Mouse (Mus musculus) adrenal gland, postnatal 36 days (tissue): ENCODE measurements around the gene Ankrd52. TPM values are rescaled to one million over a fixed set of nuclear protein-coding genes. Genes with fewer than 3 reads are reported as not detected.

Source experiments
- DNase-seq, 2 experiments: peaks; one replicate each; pipeline ENCODE4 v3.0.0; 2021; ENCODE audit warnings: mixed read lengths in 1 of 2
- total RNA-seq, 2 experiments: library from RNA; stranded (reverse); gene quantifications; 2 replicates each; pipeline ENCODE4 v1.2.3; 2021

Gene Ankrd52
- total RNA-seq, 2 experiments from 2014 or later: 56.4 to 70.6 TPM

DNA sequence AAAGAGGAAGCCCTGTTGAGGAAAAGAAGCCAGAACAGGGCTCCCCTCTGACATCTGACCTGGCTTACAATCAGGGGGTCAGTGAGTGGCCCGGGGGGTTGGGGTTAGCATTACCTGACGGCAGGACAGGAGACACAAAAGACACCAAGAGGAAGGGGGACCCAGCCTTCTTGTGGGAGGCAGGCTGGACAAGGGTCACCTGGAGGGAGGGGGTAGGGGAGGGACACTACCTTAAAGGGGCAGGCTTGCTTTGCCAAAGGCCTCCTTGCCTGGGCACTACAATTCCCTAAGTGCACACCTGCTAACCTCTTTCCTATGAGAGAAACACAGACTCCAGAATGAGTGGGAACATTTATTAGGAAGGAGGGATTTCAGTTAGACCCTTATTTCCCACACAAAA lies 24.1 kb downstream of the Ankrd52 start, which contains the start of gene Slc39a5:
TSS of gene Slc39a5 (minus strand) at position 174 of the 400 bp plus-strand sequence.
- DNase-seq: no peak

DNA sequence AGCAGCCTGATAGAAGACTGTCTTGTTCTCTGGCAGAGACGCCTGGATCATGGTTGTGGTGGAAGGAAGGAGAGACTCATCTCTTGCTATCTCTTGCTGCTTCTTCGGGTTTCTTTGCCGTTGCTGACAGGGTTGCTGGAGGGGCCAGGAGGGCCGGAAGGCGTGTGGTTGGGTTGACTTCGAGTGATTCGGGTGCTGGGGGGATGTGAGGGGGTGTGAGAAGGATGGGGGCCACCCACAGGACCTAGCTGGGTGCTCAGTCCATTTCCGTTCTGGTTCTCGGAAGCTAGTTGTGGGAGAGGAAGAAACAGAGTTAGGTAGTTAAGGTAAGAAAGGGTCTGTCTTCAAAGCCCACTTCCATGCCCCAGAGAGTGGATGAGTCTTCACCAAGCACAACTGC lies 24.7 kb downstream of the Ankrd52 start:
- no peak for DNase-seq

DNA sequence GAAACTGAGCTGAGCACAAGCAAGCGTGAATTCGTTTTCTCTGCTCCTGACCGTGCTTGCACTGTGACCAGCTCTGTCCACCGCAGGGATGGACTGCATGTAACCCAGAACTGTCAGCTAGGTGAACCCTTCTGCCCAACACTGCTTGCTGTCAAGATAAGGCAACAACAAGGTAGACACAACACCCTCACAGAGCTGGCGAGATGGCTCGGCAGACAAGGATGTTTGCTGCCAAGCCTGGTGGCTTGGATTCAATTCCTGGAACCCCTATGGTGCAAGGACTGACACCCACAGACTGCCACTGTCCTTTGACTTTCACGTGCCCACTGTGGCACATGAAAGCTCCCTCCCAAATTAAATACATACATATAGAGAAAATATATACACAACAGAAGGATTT lies 27.0 kb downstream of the Ankrd52 start:
- no peak for DNase-seq

DNA sequence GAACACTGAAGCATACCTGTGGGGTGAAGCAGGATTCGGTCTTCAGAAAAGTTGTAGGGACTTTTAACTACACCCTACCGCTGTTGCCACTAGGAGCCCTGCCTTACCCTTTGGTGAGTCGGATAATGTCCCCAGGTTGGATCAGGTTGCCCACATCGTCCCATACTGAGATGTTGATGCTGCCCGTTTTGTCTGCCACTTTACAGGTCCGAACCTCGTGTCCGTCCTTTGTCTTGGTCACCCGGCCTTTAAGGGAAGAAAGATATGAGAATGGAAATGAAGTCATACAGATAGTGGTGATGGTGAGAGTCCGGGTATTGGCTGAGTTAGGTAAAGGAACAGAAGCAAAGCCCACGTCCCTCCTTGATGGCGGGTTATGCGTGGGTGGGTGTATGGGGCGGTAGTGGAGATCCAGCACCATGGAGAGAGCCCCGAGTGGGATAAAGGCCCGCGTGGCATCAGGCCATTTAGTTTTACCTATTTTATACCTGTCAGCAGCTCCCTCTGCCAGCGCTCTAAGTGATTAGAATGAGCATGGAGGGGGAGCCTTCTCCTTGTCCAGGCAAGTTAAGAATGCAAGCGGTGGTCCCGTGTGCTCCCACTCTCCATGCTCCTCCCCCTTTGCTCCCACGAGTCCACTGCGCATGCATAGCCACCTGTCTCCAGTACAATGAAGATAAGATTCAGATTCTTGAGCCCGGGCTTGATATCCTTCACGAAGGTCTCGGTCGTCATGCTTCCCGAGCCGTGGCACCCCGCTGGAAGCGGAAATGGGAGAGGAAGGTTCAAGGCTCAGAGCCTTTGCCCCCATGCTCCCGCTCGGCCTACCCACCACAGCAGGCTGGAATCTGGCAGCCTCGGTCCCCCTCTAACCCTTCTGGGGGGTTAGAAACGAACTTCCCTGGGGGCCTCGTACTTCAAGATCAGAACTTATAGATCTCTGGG lies 31.9 kb downstream of the Ankrd52 start:
- peak; percentile 28 to 31 for DNase-seq

DNA sequence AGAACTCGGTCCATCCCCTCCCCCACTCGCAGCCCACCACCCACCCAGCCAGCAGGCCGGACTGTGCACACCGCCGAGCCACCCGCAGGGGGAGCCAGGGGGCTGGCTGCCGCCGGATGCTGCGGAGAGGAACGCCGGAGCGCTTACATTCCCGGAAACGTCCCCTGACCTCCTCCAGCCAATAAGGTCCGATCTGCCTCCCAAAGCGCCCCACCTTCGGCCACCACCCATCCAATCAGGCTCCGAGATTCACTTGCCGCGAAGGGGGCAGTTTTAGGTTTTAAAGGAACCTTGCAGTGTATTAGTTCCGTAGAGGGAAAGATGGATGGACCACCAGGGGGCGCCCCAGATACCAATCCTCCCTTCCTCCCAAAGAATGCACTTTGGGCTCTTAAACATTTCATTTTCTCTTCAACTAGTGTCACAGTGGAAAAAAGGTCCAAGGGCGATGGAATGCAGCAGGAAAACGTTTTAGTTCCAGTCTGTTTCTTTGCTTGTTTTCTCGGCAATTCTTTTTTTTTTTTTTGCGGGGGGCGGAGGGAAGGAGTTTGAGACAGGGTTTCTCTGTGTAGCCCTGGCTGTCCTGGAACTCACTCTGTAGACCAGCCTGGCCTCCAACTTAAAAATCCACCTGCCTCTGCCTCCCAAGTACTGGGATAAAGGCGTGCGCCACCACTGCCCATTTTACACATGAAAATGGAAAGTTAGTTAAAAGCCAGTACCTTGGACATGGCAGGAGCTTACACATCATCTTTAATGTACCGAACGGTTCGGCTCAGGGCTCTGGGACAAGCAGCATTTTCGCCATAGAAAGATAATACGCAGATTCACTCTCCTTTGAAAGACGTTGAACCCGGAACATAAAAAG lies 33.0 kb downstream of the Ankrd52 start:
- DNase-seq: peak; percentile 96 to 97

DNA sequence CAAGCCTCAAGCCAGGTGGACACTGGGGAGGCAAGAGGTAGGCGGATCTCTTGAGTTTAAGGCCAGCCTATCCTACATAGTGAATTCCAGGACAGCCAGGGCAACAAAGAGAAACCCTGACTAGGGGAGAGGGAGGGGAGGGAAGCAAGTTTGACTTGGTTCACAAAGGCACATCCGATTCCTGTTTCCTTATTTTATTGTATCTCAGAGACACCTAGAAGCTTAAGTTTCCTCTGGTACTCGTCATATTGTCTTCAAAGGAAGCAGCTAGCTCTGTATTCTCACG lies 33.6 kb downstream of the Ankrd52 start:
- no peak for DNase-seq

DNA sequence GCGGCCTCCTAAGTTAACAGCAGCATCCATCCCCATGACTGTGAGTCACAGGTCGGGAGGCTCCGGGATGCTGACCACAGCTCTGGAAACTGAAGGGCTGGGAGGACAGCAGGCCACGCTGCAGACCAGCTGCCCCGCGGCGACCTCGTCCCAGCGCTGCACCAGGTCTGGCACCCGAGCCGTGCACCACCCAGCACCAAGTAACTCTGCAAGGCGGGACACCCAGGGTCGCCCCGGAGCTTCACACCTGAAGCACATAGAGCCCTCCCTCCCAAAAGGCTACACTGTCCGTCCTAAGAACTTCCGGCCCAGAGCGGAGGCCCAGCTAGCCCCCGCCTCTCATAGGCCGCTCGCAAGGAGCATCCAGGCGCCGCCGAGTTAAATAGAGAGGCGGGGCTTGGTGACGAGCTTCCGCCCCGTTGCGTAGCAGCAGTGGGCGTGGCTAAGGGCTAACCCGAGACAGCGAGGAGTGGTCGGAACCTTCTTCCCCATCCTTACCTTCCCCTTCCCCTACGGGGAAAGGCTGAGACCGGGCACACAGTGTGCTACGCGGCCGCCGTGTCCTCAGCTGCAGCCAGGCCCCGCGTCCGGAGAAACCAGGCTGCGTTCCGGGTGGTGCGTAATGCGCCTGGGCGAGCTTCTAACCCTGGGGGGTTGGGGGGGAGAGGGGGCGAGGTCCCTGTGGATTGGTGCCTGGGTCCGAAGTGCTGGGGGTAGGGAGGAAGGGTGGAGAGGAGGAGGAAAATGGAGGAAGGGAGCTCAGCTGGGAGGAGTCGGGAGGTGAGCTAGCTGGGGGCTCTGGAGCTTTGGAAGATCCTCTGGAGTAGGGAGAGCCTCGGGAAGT lies 34.5 kb downstream of the Ankrd52 start, which contains the start of the genes Nabp2 and Rnf41:
TSS of gene Nabp2 (minus strand) at position 282 of the 844 bp plus-strand sequence.
TSS of gene Rnf41 (plus strand) at position 447 of the 844 bp plus-strand sequence.
- peak; percentile 97 to 98 for DNase-seq

DNA sequence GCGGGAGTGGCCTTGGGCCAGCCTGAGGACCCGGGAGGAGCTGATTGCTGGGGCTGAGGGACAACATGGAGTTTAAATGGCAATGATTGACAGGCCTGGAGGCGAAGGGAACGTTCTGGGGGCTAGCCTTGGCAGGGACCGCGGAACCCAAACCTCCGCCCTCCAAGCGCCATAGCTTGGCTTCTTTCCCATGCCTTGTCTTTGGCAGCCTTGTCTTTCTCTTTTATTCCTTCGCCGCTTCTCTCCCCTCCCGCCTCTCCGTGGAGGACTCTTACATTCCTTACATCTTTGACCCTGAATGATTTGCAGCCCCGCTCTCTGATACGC lies 35.1 kb downstream of the Ankrd52 start:
- DNase-seq: peak in 1 of 2 experiments; percentile 50

DNA sequence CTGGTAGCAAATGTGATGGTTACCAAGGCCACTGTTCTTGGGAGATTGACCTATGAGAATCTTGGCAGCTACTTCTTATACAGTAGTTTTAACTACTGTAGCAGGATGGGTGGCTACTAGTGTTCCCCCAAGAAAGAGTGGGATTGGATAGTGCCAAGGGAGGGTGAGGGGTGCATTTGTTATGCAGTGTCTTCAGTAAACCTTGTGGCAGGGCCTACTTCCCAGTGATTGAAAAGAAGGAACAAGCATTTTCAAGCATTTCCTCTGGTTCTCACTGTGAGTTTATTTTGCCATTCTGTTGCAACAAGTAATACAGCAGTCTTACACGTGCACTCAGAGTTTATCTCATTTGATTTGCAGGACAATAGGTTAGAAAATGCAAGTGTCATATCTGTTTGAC lies 35.6 kb downstream of the Ankrd52 start:
- DNase-seq: no peak

DNA sequence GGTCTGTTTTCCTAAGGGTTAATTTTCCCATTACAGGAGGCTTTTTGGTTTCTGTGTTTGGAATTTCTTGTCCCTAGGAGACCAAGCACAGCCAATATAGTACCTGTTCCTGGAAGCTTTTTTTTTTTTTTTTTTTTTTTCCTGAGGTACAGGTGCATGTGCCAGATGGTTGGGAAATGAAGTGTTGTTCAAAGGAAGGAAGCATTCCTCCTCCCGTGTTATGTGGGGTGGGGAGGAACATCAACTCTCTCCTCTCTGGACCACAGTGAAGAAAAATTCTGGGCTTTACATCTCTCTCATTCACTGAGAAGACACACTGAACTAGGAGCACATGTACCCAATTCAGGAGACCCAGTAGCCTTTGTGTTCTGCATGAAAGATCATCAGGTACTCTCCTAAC lies 36.2 kb downstream of the Ankrd52 start:
- no peak for DNase-seq

DNA sequence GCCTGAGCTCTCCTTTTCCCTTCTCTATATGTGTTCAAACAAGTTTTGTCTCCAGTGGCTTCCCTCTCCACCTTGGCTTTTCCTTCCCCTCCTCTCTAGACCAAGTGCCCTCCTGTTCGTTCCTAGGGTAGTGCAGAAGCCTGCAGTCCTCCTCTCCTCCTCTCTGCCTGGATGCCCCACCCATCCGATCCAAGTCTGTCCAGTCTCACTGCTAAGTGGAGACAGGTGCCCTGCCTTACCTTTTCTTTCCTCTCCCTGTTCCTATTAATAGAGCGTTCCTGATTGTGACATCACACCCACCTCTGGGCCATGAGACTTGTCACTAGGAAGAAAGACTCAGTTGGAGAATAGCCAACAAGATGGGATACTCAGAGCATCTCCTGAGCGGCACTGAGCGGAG lies 37.9 kb downstream of the Ankrd52 start:
- no peak for DNase-seq

DNA sequence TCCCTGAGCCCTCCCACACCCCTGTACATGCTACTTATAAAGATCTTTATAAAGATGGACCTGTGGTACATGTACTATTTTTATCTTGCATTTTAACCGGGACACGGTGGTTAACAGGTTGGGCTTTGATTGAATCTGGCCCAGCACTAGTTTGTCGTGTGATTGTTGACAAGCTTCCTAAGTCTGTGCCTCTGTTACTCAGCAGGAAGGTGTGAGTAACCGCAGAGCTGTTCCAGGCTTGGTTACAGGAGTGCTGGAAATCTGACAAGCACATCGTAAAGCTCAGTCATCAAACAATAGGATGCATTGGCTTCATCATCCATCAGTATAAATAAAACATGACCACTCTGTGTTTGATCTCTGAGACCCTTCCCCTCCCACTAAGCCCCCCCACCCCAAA lies 45.5 kb downstream of the Ankrd52 start:
- no peak for DNase-seq

DNA sequence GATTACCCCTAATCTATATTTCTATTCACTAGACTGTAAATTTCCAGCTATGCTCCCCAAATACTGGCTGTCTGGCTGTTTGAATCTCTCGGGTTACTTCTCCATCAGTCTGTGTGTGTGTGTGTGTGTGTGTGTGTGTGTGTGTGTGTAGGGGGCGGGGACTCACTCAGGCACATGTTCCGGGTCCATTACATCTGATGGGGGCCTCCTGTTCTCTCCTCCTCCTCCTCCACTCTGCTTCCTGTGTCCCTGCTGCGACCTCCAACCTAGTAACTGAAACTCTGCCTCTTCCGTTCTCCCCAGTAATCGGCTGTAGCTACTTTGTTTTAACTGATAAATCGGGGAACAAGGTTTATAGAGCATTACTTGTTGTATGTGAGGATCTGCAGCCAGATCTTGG lies 47.7 kb downstream of the Ankrd52 start:
- DNase-seq: no peak

DNA sequence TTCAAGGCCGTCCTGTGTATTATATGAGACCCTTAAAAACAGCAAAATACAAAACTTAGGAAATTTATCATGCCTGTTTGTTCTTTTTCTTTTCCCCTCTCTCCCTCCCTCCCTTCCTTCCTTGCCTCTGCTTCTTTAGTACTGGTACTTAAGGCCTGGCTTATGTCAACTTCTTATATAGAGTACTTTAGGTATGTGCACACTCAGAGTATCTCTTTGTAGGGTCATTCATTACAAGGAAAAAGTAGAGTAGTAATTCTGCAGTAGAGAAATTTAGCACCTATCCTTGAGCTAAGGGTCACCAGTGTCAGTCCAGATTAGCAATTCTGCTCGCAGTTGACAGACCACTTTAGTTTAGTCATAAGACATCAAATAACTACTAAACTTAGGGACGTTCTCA lies 48.3 kb downstream of the Ankrd52 start:
- DNase-seq: no peak

DNA sequence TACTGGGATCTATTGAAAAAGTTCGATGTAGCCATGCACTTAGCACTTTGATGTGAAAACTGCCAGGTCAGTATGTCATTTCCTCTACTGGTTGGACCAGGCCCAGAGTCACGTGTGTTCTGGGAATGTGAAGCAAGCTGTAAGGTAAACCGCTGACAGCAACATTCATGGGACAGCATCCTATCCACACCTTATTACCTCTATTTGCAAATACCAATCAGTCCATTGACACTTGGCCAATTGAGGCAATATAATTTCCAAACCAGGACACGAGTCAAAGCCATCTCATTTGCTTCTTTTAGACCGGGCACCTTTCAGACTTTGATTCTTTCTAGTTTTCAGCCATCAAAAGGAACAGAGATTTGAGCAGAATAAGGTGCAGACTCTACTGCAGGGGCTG lies 52.1 kb downstream of the Ankrd52 start:
- DNase-seq: no peak

DNA sequence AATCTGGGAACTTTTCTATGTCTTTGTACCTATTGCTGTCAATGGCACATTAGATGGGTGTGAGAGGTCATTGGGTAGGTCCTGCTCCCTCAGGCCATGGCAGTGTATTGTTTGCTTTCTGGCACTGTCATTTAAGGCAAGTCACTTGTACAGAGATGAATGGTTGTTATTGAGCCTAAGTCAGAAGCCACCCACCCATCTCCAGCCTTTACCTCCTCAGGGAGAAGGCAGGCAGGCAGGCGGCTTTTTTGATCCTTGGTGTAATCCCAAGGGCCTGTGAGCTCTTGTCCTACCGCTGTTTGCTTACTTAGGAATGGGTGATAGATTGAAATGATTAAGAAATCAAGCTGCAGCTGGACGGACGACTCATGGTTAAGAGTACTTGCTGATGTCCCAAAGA lies 52.5 kb downstream of the Ankrd52 start:
- no peak for DNase-seq

DNA sequence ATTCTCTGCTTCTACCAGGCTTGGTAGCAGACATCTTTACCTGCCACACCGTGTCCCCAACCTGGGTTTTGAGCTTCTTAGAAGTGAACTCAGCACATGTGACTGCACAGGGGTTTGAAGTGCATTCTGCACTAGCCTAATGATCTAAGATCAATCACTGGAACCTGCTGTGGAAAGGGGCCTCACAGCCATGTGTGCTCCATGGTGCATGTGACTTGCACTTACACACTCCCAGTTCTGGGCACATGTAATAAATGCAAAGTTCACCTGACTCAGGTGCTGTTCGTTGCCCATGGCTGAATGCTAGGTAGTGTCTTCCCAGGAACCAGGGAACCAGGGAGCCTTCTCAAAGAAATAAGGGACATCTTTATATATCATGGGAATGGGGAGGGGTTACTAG lies 56.5 kb downstream of the Ankrd52 start:
- DNase-seq: no peak

DNA sequence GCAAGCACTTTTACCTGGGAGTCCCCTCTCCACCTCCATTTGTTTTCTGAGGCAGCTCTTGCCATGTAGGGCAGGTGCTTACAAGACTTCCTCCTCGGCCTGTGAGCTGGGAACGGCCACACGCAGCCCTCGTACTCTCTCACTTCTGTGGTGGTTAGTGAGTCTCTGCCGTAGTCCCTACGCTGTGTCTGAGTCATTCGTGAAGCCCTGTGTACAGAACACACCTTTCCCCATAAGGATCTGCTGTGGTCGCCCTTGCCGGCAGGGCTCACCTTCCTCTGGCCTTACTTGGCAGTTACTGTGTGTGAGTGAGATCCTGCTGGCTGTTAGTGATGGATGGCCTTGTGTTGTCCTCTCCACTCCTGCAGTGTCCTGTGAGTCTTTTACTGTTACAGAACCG lies 57.8 kb downstream of the Ankrd52 start:
- no peak for DNase-seq

DNA sequence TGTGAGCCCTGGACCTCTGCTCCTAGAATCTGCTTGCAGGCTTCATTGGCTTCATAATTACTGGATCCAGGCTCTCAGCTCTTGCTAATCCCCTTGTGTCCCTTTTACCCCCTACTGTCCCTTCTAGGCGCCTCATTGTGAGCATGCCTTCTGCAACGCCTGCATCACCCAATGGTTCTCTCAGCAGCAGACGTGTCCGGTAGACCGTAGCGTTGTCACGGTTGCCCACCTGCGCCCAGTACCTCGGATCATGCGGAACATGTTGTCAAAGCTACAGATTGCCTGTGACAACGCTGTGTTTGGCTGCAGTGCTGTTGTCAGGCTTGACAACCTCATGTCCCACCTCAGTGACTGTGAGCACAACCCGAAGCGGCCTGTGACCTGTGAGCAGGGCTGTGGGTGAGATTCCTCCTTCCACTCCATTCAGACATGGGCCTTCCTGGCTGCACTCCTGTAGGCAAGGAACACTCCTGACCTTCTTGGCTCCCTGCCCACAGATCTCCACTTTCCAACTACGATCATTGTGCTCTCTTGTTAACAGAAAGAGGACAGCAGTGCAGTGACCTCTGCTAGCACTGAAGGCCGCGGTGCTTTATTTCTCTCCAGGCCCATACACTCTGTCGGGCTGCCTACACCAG lies 58.4 kb downstream of the Ankrd52 start:
- peak; percentile 83 to 87 for DNase-seq

DNA sequence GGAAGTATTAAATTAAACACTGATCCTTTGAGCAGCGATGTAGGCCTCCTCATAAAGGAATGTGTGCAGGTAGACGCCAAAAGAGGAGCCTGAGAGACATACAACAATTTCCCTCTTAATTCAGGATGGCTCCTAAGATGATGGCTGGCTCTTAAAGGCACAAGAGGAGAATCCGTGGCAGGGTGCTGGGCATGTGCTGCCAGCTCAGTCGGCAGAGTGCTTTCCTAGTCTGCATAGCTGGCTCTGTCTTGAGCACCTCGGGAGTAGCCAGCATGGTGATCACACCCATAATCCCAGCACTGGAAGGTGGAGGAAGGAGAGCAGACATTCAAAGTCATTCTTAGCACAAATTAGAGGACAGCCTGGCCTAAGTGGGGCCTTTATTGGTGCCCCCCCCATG lies 59.0 kb downstream of the Ankrd52 start:
- no peak for DNase-seq

DNA sequence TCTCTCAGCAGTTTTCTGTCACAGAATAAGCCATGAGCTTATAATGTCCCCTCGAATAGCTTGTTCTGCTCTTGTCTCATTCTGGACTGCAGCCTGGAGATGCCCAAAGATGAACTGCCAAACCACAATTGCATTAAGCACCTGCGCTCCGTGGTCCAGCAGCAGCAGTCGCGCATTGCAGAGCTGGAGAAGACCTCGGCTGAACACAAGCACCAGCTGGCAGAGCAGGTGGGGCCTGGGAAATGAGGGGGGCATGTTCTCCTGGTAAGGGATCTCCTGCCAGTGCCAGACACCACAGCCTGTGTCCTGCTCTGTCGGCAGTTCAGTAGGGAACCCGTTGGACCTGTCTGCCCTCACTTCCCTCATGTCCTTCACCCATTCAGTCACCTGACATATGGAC lies 59.5 kb downstream of the Ankrd52 start:
- no peak for DNase-seq
